ENCODE assay signal across 12 mouse cellular contexts in genomic region chr6:83351490-83352160, GRCm38 (mm10). TPM values are rescaled to one million over a fixed set of nuclear protein-coding genes. Genes with fewer than 3 reads are reported as not detected.
DNase-seq lines count a peak whose midpoint lies in the region; ATAC-seq and TF ChIP-seq lines count a peak whose summit lies in the region.
"Had no signal": no experiment of that assay in that cellular context is flagged by ENCODE, and none has a peak within 500 bp of the region (broad histone marks: within the 10 kb centered on the region; RNA-seq: fewer than 3 reads in every experiment).

No protein-coding gene starts in this region.

- ATAC-seq in heart, embryonic 12.5 days (ENCODE audit: insufficient number of reproducible peaks, low FRiP score), result peak; percentile 89
- ATAC-seq in intestine, postnatal 0 days, result no peak

- no peak for TF ChIP-seq CTCF in heart, adult 2 months (IDR thresholded peaks at IDR 0.05)
- TF ChIP-seq CTCF in intestine, postnatal 0 days (IDR thresholded peaks at IDR 0.05; ENCODE audit: low read depth), result no peak

- DNase-seq in heart, adult 2 months, result no peak
- peak; percentile 47 for DNase-seq in c-Kit-positive CD71-negative TER-119-negative erythroid progenitor cells, embryonic 14.5 days (ENCODE audit: low read depth)
- DNase-seq in spleen, postnatal 14 days (ENCODE audit: low spot score in 2 of 2), result peak; percentile 54 to 65
- no peak for DNase-seq in kidney, adult 18-20 months
- no peak for DNase-seq in kidney, adult 11 months
- no peak for DNase-seq in retina, embryonic 14.5 days (ENCODE audit: low spot score)
- DNase-seq: kidney, adult 2 months; thymus, adult 18-20 months had no signal

- TF ChIP-seq POLR2A in heart, adult 2 months (IDR thresholded peaks at IDR 0.05; ENCODE audit: insufficient read depth, low read depth, low read length), result no peak

- no peak overlapping the region for H3K9ac ChIP-seq in heart, embryonic 12.5 days
- no peak overlapping the region for H3K9ac ChIP-seq in heart, adult 2 months (ENCODE audit: low read depth, low read length)
- H3K9ac ChIP-seq in intestine, postnatal 0 days (ENCODE audit: low read depth, low read length), result no peak overlapping the region
- H3K9ac ChIP-seq: midbrain, embryonic 12.5 days had no signal

- intact Hi-C loops in heart, adult 2 months (cut with DNase I), result loop anchor here (10.0 kb wide), 1 partner anchor 323 kb away; the partner anchor contains the start of gene Cd207

- WGBS in heart, embryonic 12.5 days, result 79% methylated on average over 7 of the region's 7 CpGs
- WGBS in heart, adult 2 months, result 81% methylated on average over 7 of the region's 7 CpGs
- 54% methylated on average over 7 of the region's 7 CpGs for WGBS in intestine, postnatal 0 days

- no peak for TF ChIP-seq EP300 in heart, adult 2 months (IDR thresholded peaks at IDR 0.05; ENCODE audit: insufficient read depth, low read depth, low read length)

- peak overlapping the region; percentile 64 for H3K27ac ChIP-seq in heart, embryonic 12.5 days (ENCODE audit: poor library complexity, severe bottlenecking)
- H3K27ac ChIP-seq in heart, adult 2 months, result no peak overlapping the region
- H3K27ac ChIP-seq in intestine, postnatal 0 days (ENCODE audit: low read depth, low read length), result peak overlapping the region; percentile 41; the same call in 1 of the 2 replicates
- H3K27ac ChIP-seq: midbrain, embryonic 12.5 days had no signal

- no peaks in the 10 kb centered on the region for H3K27me3 ChIP-seq in heart, embryonic 12.5 days (replicated peaks)
- no peaks in the 10 kb centered on the region for H3K27me3 ChIP-seq in heart, adult 2 months (ENCODE audit: control insufficient read depth, insufficient read depth, low read length)
- H3K27me3 ChIP-seq in intestine, postnatal 0 days (replicated peaks; ENCODE audit: control insufficient read depth, insufficient read depth, low read length), result no peaks in the 10 kb centered on the region
- H3K27me3 ChIP-seq: CH12.LX; midbrain, embryonic 12.5 days had no signal

- H3K4me2 ChIP-seq in heart, embryonic 12.5 days, result 0 out of 2 replicates have a peak overlapping the region, but pooled peaks have one; percentile 6
- 0 out of 2 replicates have a peak overlapping the region, but pooled peaks have one; percentile 21 for H3K4me2 ChIP-seq in intestine, postnatal 0 days (replicated peaks; ENCODE audit: low read depth)
- H3K4me2 ChIP-seq: midbrain, embryonic 12.5 days had no signal

- H3K79me2 ChIP-seq in heart, adult 2 months (replicated peaks; ENCODE audit: control insufficient read depth, insufficient read depth, low read length), result no peaks in the 10 kb centered on the region

- peaks cover 26% of the 10 kb centered on the region for H3K4me1 ChIP-seq in heart, embryonic 12.5 days (replicated peaks)
- peaks cover 3% of the 10 kb centered on the region for H3K4me1 ChIP-seq in heart, adult 2 months (ENCODE audit: control insufficient read depth, insufficient read depth, low read length)
- peaks cover 4% of the 10 kb centered on the region; the same call in 1 of the 2 replicates for H3K4me1 ChIP-seq in intestine, postnatal 0 days (replicated peaks; ENCODE audit: control insufficient read depth, insufficient read depth, low read length)

- H3K36me3 ChIP-seq in heart, embryonic 12.5 days, result peaks cover 60% of the 10 kb centered on the region
- H3K36me3 ChIP-seq in heart, adult 2 months (ENCODE audit: control insufficient read depth, insufficient read depth, low read length), result no peaks in the 10 kb centered on the region
- peaks cover 27% of the 10 kb centered on the region; the same call in 1 of the 2 replicates for H3K36me3 ChIP-seq in intestine, postnatal 0 days (ENCODE audit: control insufficient read depth, insufficient read depth)

- no peak overlapping the region for H3K4me3 ChIP-seq in heart, embryonic 12.5 days
- no peak overlapping the region for H3K4me3 ChIP-seq in heart, adult 2 months
- no peak overlapping the region for H3K4me3 ChIP-seq in intestine, postnatal 0 days (ENCODE audit: low read depth, low read length)
- H3K4me3 ChIP-seq: midbrain, embryonic 12.5 days had no signal

- H3K9me3 ChIP-seq in heart, embryonic 12.5 days (replicated peaks), result no peaks in the 10 kb centered on the region
- H3K9me3 ChIP-seq in intestine, postnatal 0 days (ENCODE audit: control insufficient read depth), result no peaks in the 10 kb centered on the region
- H3K9me3 ChIP-seq: midbrain, embryonic 12.5 days had no signal

RNA-seq across cellular contexts. Expression of gene Bola3, which starts 2.7 kb away (rescaled TPM):
- 262 and 274 TPM in 2 replicates for polyA plus RNA-seq in heart, embryonic 12.5 days (2016; fragmentation: Nextera tagmentation; extraction: Ambion mirVana)
- 100 to 1,000 TPM; 396 to 406 TPM for total RNA-seq in heart, adult 2 months (2021)
- polyA plus RNA-seq in heart, adult 2 months (2012; rRNA removed), result 91.1 and 159 TPM in 2 replicates
- 167 and 184 TPM in 2 replicates for polyA plus RNA-seq in intestine, postnatal 0 days (2015; fragmentation: Nextera tagmentation; extraction: Ambion mirVana)

RNA-seq across cellular contexts. Expression of gene Mob1a, which starts 25.8 kb away (rescaled TPM):
- 42.6 and 43.3 TPM in 2 replicates for polyA plus RNA-seq in heart, embryonic 12.5 days (2016; fragmentation: Nextera tagmentation; extraction: Ambion mirVana)
- 10 to 100 TPM; 22.3 to 22.6 TPM for total RNA-seq in heart, adult 2 months (2021)
- 12.4 and 22.7 TPM in 2 replicates for polyA plus RNA-seq in heart, adult 2 months (2012; rRNA removed)
- polyA plus RNA-seq in intestine, postnatal 0 days (2015; fragmentation: Nextera tagmentation; extraction: Ambion mirVana), result 29.7 and 30.8 TPM in 2 replicates

RNA-seq across cellular contexts. Expression of gene Mthfd2, which starts 25.9 kb away (rescaled TPM):
- polyA plus RNA-seq in heart, embryonic 12.5 days (2016; fragmentation: Nextera tagmentation; extraction: Ambion mirVana), result 38.9 TPM in 2 replicates
- total RNA-seq in heart, adult 2 months (2021), result 1 to 10 TPM; 2.8 TPM
- 1.7 and 2.5 TPM in 2 replicates for polyA plus RNA-seq in heart, adult 2 months (2012; rRNA removed)
- polyA plus RNA-seq in intestine, postnatal 0 days (2015; fragmentation: Nextera tagmentation; extraction: Ambion mirVana), result 17.6 and 18.4 TPM in 2 replicates

Comparison
In these comparisons a context has a peak if more than half of its experiments do, and no peak if none do; other contexts are left out.
1. DNase-seq: peak in c-Kit-positive CD71-negative TER-119-negative erythroid progenitor cells, embryonic 14.5 days (single experiment) and spleen, postnatal 14 days (2 of 2); none in heart, adult 2 months (0 of 2), kidney, adult 18-20 months (single experiment), kidney, adult 11 months (single experiment) and retina, embryonic 14.5 days (single experiment).